Mouse (Mus musculus) forebrain, embryonic 12.5 days (tissue): ENCODE results near the gene Klc2. TPM values are rescaled to one million over a fixed set of nuclear protein-coding genes. Genes with fewer than 3 reads are reported as not detected.
A peak's percentile ranks its signal among the peaks of the same experiment; 100 is the strongest.

Experiments
- ATAC-seq: fragments of 200-750 bp; cut with Nextera tagmentation; 2 replicates; pipeline ENCODE4 v1.8.0; 2017; ENCODE audit warnings: moderate TSS enrichment; ENCODE audit not compliant: low FRiP score
- H3K27ac ChIP-seq: fragments of 300-500 bp; sonication (generic); 2 replicates; pipeline ENCODE4 v1.5.1; 2016; ENCODE audit warnings: mild to moderate bottlenecking
- H3K27me3 ChIP-seq: fragments of 300-500 bp; sonication (generic); 2 replicates; pipeline ENCODE4 v1.6.1; 2016; ENCODE audit warnings: mild to moderate bottlenecking
- H3K36me3 ChIP-seq: fragments of 300-500 bp; sonication (generic); replicated peaks from 2 replicates; pipeline ENCODE4 v1.6.1; 2016; ENCODE audit warnings: mild to moderate bottlenecking
- H3K4me1 ChIP-seq: fragments of 300-500 bp; sonication (generic); 2 replicates; pipeline ENCODE4 v1.6.1; 2016
- H3K4me2 ChIP-seq: fragments of 300-500 bp; sonication (generic); 2 replicates; pipeline ENCODE4 v1.6.1; 2016; ENCODE audit warnings: mild to moderate bottlenecking, moderate library complexity
- H3K4me3 ChIP-seq: fragments of 300-500 bp; sonication (generic); replicated peaks from 2 replicates; pipeline ENCODE4 v1.5.1; 2016; ENCODE audit warnings: mild to moderate bottlenecking
- H3K9ac ChIP-seq: fragments of 300-500 bp; sonication (generic); 2 replicates; pipeline ENCODE4 v1.6.1; 2016; ENCODE audit warnings: mild to moderate bottlenecking
- H3K9me3 ChIP-seq: fragments of 300-500 bp; sonication (generic); 2 replicates; pipeline ENCODE4 v1.6.1; 2016
- WGBS: fragments of 180-500 bp; shearing (Covaris S2); methylation state at CpG from one replicate; pipeline ENCODE4 v1.1.7; 2016; 5-methylcytosine and 5-hydroxymethylcytosine counted together
- polyA plus RNA-seq: library from polyadenylated mRNA; unstranded; fragments of >200 nt; fragmentation: Nextera tagmentation; extraction: Ambion mirVana; gene quantifications from 2 replicates; pipeline ENCODE4 v1.2.1, GENCODE M21; 2016

Klc2 gene
- polyA plus RNA-seq, 1 experiment from 2014 or later: 46.0 TPM

GRCm38 (mm10) chr19:5068570-5069234 lies 49.7 kb downstream of the Klc2 start:
- H3K36me3 ChIP-seq: no peaks in the 10 kb centered on the region
- WGBS: 45% methylated on average over 21 of the region's 21 CpGs
- H3K4me2 ChIP-seq: peak overlapping the region; percentile 85
- peak overlapping the region; percentile 46 for H3K4me3 ChIP-seq
- no peaks in the 10 kb centered on the region for H3K9me3 ChIP-seq
- H3K9ac ChIP-seq: peak overlapping the region; percentile 61
- peaks cover 54% of the 10 kb centered on the region for H3K4me1 ChIP-seq
- H3K27me3 ChIP-seq: peaks cover 69% of the 10 kb centered on the region
- H3K27ac ChIP-seq: 0 out of 2 replicates have a peak overlapping the region, but pooled peaks have one; percentile 3
- ATAC-seq: no peak

GRCm38 (mm10) chr19:5067867-5068569 lies 50.3 kb downstream of the Klc2 start, which contains the start of gene Cd248:
Cd248 (plus strand) TSS chr19:5068078.
- H3K9ac ChIP-seq: peak within 1 kb of the TSS; percentile 61
- H3K4me3 ChIP-seq: peak within 1 kb of the TSS; percentile 46
- peak within 1 kb of the TSS; percentile 85 for H3K4me2 ChIP-seq
- peak within 1 kb of the TSS; percentile 26 for H3K27ac ChIP-seq
- peaks cover 53% of the 10 kb centered on the region for H3K4me1 ChIP-seq
- 1% methylated on average over 44 of the region's 56 CpGs for whole genome bisulfite sequencing
- peak; percentile 18 for ATAC-seq
- no peaks in the 10 kb centered on the region for H3K9me3 ChIP-seq
- H3K36me3 ChIP-seq: no peaks in the 10 kb centered on the region
- H3K27me3 ChIP-seq: peaks cover 69% of the 10 kb centered on the region

DNA sequence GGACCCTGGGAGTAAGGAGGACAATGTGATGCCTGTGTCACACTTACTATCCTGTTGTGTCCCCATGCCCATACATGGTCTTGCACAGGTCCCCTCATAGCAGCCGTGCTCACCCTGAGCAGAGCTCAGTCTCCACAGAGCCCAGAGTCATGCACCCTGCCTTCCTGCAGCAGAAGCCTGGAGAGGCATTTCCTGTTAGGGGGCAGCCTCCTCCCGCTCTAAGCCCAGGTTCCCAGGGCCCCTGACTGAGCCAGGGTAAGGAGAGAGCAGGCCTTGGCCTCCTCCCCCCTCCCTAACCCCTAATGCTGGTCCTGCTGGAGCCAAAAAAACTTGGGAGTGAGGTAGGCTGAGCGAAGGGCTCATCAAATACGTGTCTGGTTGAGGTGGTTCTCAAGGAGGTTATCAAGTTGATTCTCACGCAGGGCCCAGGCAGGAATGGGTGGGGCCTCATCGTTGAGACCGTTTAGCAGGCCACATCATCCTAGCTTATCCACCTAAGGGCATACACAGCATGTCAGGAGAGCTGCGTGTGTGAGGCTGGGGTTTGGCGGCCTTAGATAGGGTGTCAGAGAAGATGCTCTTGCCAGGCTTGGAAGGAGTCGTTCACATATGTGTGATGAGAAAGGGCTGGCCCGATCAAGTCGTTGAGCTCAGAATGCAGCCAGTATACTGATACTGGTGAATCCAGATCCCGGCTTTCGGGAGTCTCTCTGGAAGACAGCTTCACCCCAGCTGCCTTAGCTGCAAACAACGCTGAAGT lies 51.1 kb downstream of the Klc2 start:
- peak overlapping the region; percentile 85 for H3K4me2 ChIP-seq
- H3K36me3 ChIP-seq: no peaks in the 10 kb centered on the region
- no peak for ATAC-seq
- no peaks in the 10 kb centered on the region for H3K9me3 ChIP-seq
- peaks cover 45% of the 10 kb centered on the region for H3K4me1 ChIP-seq
- peak overlapping the region; percentile 61; the same call in 1 of the 2 replicates for H3K9ac ChIP-seq
- peaks cover 75% of the 10 kb centered on the region for H3K27me3 ChIP-seq
- 14% methylated on average over 15 of the region's 15 CpGs for WGBS
- peak overlapping the region; percentile 26 for H3K27ac ChIP-seq
- peak overlapping the region; percentile 46 for H3K4me3 ChIP-seq

GRCm38 (mm10) chr19:5065104-5065503 lies 53.3 kb downstream of the Klc2 start:
- peaks cover 60% of the 10 kb centered on the region for H3K27me3 ChIP-seq
- WGBS: 73% methylated on average over 7 of the region's 7 CpGs
- peaks cover 37% of the 10 kb centered on the region for H3K4me1 ChIP-seq

DNA sequence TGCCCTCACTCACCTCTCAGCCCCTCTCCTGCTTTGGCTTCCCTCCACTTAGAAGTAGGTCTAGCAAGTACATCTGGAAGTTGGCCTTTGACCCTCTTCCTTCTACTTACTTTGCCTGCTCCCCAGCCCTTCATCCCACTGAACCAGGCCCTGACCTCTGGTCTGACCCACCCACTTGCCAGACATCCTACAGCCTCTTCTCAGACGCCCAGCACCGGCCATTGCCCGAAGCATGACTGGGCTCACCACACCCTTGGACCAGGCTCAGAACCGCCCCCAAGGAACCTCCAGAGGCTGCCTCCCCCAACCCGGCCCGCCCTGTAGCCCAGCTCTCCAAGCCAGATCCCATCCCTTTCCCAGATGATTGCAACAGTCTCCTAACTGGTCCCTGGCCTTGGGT lies 55.9 kb downstream of the Klc2 start:
- Histone ChIP-seq H3K9ac (no peak overlapping the region), H3K27me3 (peaks cover 44% of the 10 kb centered on the region), H3K4me2 (no peak overlapping the region), H3K27ac (no peak overlapping the region), H3K9me3 (no peaks in the 10 kb centered on the region), H3K36me3 (no peaks in the 10 kb centered on the region), H3K4me3 (no peak overlapping the region), H3K4me1 (peaks cover 37% of the 10 kb centered on the region)
- WGBS: 92% methylated on average over 6 of the region's 6 CpGs
- no peak for ATAC-seq

More at GRCm38 (mm10) chr19:5065104-5065503, 53.3 kb downstream of the Klc2 start:
- Histone ChIP-seq H3K27ac (no peak overlapping the region), H3K9me3 (no peaks in the 10 kb centered on the region), H3K4me3 (no peak overlapping the region), H3K36me3 (no peaks in the 10 kb centered on the region), H3K4me2 (no peak overlapping the region), H3K9ac (no peak overlapping the region)
- no peak for ATAC-seq

- ATAC-seq: no peak
- 81% methylated on average over 5 of the region's 5 CpGs for WGBS
- H3K4me2 ChIP-seq: no peak overlapping the region
Observed at GRCm38 (mm10) chr19:5062041-5062440, 56.3 kb downstream of the Klc2 start.

DNA sequence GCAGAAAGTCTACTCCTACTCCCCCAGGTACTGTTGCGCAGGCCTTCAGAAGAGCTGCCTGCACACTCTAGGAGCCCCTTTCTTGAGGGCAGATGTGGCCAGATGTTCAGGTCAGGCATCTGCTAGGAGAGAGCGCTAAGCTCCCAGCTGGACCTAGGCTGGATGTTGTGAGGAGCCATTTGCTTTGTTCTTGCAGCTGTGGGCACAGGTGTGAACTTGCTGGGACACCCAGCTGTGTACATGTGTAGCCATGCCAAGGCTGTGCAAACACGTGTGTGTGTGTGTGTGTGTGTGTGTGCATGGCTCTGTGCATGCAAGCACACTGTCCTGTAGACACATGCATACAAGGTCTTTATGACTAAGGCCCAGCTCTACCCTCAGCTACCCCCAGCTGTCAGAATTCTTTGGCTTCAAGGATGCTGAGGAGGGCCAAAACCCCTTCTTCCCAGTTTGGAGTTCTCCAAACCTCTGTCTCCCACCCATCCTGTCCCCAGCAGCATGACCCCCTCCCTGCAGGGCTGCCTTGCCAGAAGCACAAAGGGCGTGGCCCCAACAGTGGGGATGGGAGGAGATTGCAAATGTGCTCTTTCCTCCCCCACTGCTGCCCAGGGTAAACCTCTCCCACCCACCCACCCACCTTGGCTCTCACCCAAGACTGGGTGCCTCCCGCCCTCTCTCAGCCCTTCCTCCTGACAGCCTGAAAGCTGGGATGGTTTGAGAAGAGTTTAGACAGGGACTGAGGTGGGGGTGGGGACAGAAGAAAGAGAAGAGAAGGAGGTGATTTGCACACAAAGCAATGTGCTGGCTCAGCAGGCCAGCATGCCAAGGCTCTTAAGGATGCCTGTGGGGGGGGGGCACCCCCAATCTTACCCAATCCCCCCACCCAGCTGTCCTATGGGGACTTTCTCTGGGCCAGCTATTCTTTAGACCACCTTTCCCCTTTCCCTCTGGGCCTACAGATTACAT lies 57.7 kb downstream of the Klc2 start:
- peaks cover 39% of the 10 kb centered on the region for H3K4me1 ChIP-seq
- no peak overlapping the region for H3K4me2 ChIP-seq
- peaks cover 32% of the 10 kb centered on the region for H3K27me3 ChIP-seq

More at GRCm38 (mm10) chr19:5062041-5062440, 56.3 kb downstream of the Klc2 start:
- Histone ChIP-seq H3K9me3 (no peaks in the 10 kb centered on the region), H3K27me3 (peaks cover 40% of the 10 kb centered on the region), H3K36me3 (no peaks in the 10 kb centered on the region), H3K27ac (no peak overlapping the region), H3K4me1 (peaks cover 33% of the 10 kb centered on the region), H3K9ac (no peak overlapping the region), H3K4me3 (no peak overlapping the region)

DNA sequence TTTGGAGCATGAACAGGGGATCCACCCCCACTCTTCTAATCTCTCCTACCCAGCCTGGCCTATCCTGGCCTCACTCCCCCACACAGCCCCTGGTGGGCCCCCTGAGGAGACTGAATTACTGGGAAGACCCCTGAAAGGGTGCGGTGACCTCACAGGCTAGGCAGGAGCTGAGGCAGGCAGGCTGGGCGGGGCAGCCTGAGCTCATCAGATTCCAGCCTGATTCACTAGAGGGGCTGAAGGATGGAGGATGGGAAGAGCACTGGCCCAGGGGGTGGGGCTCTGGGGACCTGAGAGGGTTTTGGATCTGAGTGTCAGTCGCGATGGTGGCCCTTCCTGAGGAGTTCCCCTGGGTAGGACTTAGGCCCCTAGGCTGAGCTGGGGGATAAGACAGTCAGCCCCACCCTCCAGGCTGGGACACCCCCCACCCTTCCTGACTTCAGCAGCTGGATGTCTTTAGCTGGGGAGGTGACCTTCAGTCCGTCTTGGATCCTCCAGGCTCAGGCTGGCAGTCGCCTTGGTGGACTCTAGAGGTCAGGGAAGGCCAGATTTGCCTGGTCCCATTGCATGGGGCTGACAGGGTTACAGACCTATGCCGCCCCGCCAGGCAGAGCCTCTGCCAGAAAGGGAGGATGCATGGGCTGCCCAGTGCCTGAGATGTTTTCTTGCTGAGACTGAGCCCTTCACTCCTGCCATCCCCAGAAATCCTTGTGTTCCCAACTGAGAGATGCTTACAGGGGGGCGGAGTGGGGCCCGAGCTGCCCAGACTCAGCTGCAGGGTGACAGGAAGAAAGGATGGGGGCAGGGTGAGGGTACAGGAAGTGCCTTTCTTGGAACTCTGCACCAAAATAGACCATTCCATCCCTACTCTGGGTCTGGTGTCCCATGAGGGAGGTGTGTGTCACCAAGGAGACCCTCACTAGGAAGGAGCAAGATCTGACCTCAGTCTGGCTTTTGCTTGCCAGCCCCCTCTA lies 59.3 kb downstream of the Klc2 start:
- peaks cover 23% of the 10 kb centered on the region for H3K27me3 ChIP-seq
- no peak overlapping the region for H3K4me2 ChIP-seq
- peak overlapping the region; percentile 25; the same call in 1 of the 2 replicates for H3K9ac ChIP-seq
- ATAC-seq: no peak
- H3K36me3 ChIP-seq: no peaks in the 10 kb centered on the region
- no peak overlapping the region; the same call in 1 of the 2 replicates for H3K4me3 ChIP-seq
- H3K4me1 ChIP-seq: peaks cover 39% of the 10 kb centered on the region
- no peak overlapping the region for H3K27ac ChIP-seq
- H3K9me3 ChIP-seq: no peaks in the 10 kb centered on the region
- WGBS: 10% methylated on average over 10 of the region's 10 CpGs

More for the DNA sequence above, 57.7 kb downstream of the Klc2 start:
- Histone ChIP-seq H3K27ac (no peak overlapping the region), H3K36me3 (no peaks in the 10 kb centered on the region), H3K9me3 (no peaks in the 10 kb centered on the region), H3K4me3 (no peak overlapping the region), H3K9ac (peak overlapping the region; percentile 21; the same call in 1 of the 2 replicates)
- WGBS: 40% methylated on average over 5 of the region's 5 CpGs
- ATAC-seq: no peak

DNA sequence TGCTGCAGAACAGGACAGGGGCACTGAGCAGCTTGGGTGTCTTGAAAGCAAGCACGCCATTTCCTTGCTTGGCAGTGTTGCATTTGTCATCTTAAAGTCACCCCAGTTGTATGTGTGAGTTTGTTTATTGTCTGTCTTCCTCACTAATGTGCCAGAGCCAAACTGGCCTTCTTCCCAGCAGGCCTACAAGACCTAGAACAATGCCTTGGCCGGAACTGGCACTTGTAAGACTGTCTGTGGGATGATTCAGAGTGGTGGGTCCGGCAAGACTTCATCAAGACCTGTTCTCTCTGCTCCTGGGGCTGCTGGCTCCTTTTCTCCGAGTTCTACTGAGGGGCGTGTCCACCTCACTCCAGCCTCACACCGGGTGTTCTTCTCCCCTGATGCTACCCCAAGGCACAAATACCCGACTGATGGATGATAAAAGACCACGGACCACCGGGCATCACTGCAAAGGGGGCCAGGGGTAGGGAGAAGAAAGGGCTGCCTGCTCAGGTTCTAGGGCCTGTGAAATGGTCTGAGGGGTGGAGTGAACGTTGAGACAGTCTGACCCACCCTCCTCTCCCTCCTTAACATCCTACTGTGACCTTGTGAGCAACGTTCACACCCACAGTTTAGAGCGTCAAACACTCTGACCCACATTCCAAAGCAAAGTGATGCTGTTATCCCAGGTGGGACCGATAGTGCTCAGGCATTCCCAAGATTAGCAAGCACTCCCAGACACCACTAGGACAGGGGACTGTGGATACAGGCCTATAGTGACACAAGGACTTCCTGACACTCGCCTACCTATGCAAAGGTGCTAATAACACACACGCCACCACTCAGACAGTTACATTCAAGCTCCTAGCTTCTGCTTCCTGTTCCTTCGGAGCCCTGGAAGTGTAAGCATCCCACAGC lies 60.2 kb downstream of the Klc2 start:
- Histone ChIP-seq H3K4me2 (no peak overlapping the region), H3K4me3 (no peak overlapping the region), H3K9me3 (no peaks in the 10 kb centered on the region), H3K27ac (no peak overlapping the region), H3K36me3 (no peaks in the 10 kb centered on the region), H3K27me3 (peaks cover 33% of the 10 kb centered on the region), H3K9ac (0 out of 2 replicates have a peak overlapping the region, but pooled peaks have one; percentile 25), H3K4me1 (peaks cover 39% of the 10 kb centered on the region)
- 24% methylated on average over 16 of the region's 16 CpGs for WGBS
- ATAC-seq: no peak
